Mouse (Mus musculus): ENCODE measurements at regions not wholly inside any gene's neighbourhood (a gene's known extent, or its start where the extent isn't known, plus 50 kb on each side); places are given as distances from the start of the nearest gene placed in this dataset.
"Not testable (repeated sequence)": the region's sequence is repeated elsewhere in the genome, so short reads cannot be mapped to it uniquely, and the experiment has no call there.

GRCm38 (mm10) chr10:9462361-9462760, 212.6 kb downstream of the Samd5 start:
- no peak for DNase-seq (ENCODE audit: low spot score in 2 of 2)

GRCm38 (mm10) chr10:9459145-9459544, 215.9 kb downstream of the Samd5 start:
- no peak for DNase-seq (ENCODE audit: low spot score in 2 of 2)

GRCm38 (mm10) chr10:9458466-9458865, 216.5 kb downstream of the Samd5 start:
- DNase-seq (ENCODE audit: low spot score in 2 of 2): no peak

GRCm38 (mm10) chr10:9457222-9457621, 217.8 kb downstream of the Samd5 start:
- DNase-seq (ENCODE audit: low spot score in 2 of 2): no peak

GRCm38 (mm10) chr10:9439072-9439471, 235.9 kb downstream of the Samd5 start:
- no peak for DNase-seq (ENCODE audit: low spot score in 2 of 2)

- no peak for DNase-seq (ENCODE audit: low spot score in 2 of 2)
These were observed 236.6 kb downstream of the Samd5 start for GRCm38 (mm10) chr10:9438366-9438765.

GRCm38 (mm10) chr10:9429085-9429484, 245.9 kb downstream of the Samd5 start:
- DNase-seq (ENCODE audit: low spot score in 2 of 2): no peak

GRCm38 (mm10) chr10:9420741-9421140, 254.3 kb downstream of the Samd5 start:
- DNase-seq (ENCODE audit: low spot score in 2 of 2): no peak

- DNase-seq (ENCODE audit: low spot score in 2 of 2): no peak
These were observed 258.3 kb downstream of the Samd5 start for GRCm38 (mm10) chr10:9416685-9417084.

GRCm38 (mm10) chr10:9406101-9406500, 268.9 kb downstream of the Samd5 start:
- DNase-seq (ENCODE audit: low spot score in 2 of 2): no peak

GRCm38 (mm10) chr10:9405417-9405816, 269.6 kb downstream of the Samd5 start:
- DNase-seq (ENCODE audit: low spot score in 2 of 2): no peak

- DNase-seq (ENCODE audit: low spot score in 2 of 2): no peak
These were observed 270.0 kb downstream of the Samd5 start for GRCm38 (mm10) chr10:9404963-9405362.

GRCm38 (mm10) chr10:9400911-9401617, 273.9 kb downstream of the Samd5 start:
- DNase-seq (ENCODE audit: low spot score in 2 of 2): no peak

GRCm38 (mm10) chr10:9377440-9378101, 297.4 kb downstream of the Samd5 start:
- DNase-seq (ENCODE audit: low spot score in 2 of 2): no peak

- DNase-seq (ENCODE audit: low spot score in 2 of 2): no peak
These were observed 312.6 kb downstream of the Samd5 start for GRCm38 (mm10) chr10:9362306-9362865.

GRCm38 (mm10) chr10:9338207-9338801, 336.7 kb downstream of the Samd5 start:
- no peak for DNase-seq (ENCODE audit: low spot score in 2 of 2)

GRCm38 (mm10) chr10:9334245-9334845, 340.7 kb downstream of the Samd5 start:
- no peak for DNase-seq (ENCODE audit: low spot score in 2 of 2)

- DNase-seq (ENCODE audit: low spot score in 2 of 2): no peak
These were observed 343.3 kb downstream of the Samd5 start for GRCm38 (mm10) chr10:9331694-9332093.

- no peak for DNase-seq (ENCODE audit: low spot score in 2 of 2)
These were observed 346.7 kb downstream of the Samd5 start for GRCm38 (mm10) chr10:9328324-9328723.

GRCm38 (mm10) chr10:9327881-9328280, 347.1 kb downstream of the Samd5 start:
- not testable (repeated sequence) for DNase-seq (ENCODE audit: low spot score in 2 of 2)

GRCm38 (mm10) chr10:9312326-9312725, 362.7 kb downstream of the Samd5 start:
- DNase-seq (ENCODE audit: low spot score in 2 of 2): no peak

- no peak for DNase-seq (ENCODE audit: low spot score in 2 of 2)
These were observed 364.7 kb downstream of the Samd5 start for GRCm38 (mm10) chr10:9310346-9310745.

All from frontal cortex, postnatal 25 days (tissue).